Mouse (Mus musculus) liver, embryonic 16.5 days (tissue): ENCODE data around the gene Scn10a. TPM values are rescaled to one million over a fixed set of nuclear protein-coding genes. Genes with fewer than 3 reads are reported as not detected.

ENCODE experiments used
- ATAC-seq: fragments of 200-750 bp; cut with Nextera tagmentation; 2 replicates; pipeline ENCODE4 v1.8.0; 2017; ENCODE audit warnings: low read depth, mild to moderate bottlenecking, moderate number of reproducible peaks, moderate library complexity
- H3K27ac ChIP-seq: fragments of 300-500 bp; sonication (generic); 2 replicates; pipeline ENCODE4 v1.5.1; 2014; ENCODE audit warnings: mild to moderate bottlenecking, low read length
- H3K27me3 ChIP-seq: fragments of 300-500 bp; sonication (generic); 2 replicates; pipeline ENCODE4 v1.6.1; 2014; ENCODE audit warnings: low read depth, low read length, mixed read lengths; ENCODE audit not compliant: control insufficient read depth, insufficient read depth
- H3K36me3 ChIP-seq: fragments of 300-500 bp; sonication (generic); 2 replicates; pipeline ENCODE4 v1.6.1; 2014; ENCODE audit warnings: mild to moderate bottlenecking; ENCODE audit not compliant: control insufficient read depth, insufficient read depth
- H3K4me1 ChIP-seq: fragments of 300-500 bp; sonication (generic); 2 replicates; pipeline ENCODE4 v1.6.1; 2014; ENCODE audit warnings: low read depth, low read length, mixed read lengths; ENCODE audit not compliant: control insufficient read depth
- H3K4me2 ChIP-seq: fragments of 300-500 bp; sonication (generic); 2 replicates; pipeline ENCODE4 v1.6.1; 2014; ENCODE audit warnings: low read depth, low read length, mixed read lengths
- H3K4me3 ChIP-seq: fragments of 300-500 bp; sonication (generic); 2 replicates; pipeline ENCODE4 v1.5.1; 2014; ENCODE audit warnings: low read depth, mild to moderate bottlenecking, low read length
- H3K9ac ChIP-seq: fragments of 300-500 bp; sonication (generic); 2 replicates; pipeline ENCODE4 v1.6.1; 2014; ENCODE audit warnings: low read depth, low read length
- H3K9me3 ChIP-seq: fragments of 300-500 bp; sonication (generic); replicated peaks from 2 replicates; pipeline ENCODE4 v1.6.1; 2016; ENCODE audit warnings: low read length; ENCODE audit not compliant: control insufficient read depth
- WGBS: fragments of 180-500 bp; shearing (Covaris S2); extraction: QIAGEN DNeasy Blood & Tissue Kit; methylation state at CpG from one replicate; pipeline ENCODE4 v1.1.7; 2014; ENCODE audit not compliant: insufficient replicate concordance; 5-methylcytosine and 5-hydroxymethylcytosine counted together
- polyA plus RNA-seq: library from polyadenylated mRNA; unstranded; fragments of >200 nt; fragmentation: Nextera tagmentation; extraction: Ambion mirVana; gene quantifications from 2 replicates; pipeline ENCODE4 v1.2.1, GENCODE M21; 2015

Scn10a gene
- polyA plus RNA-seq, 1 experiment from 2014 or later: 0.02 TPM

DNA sequence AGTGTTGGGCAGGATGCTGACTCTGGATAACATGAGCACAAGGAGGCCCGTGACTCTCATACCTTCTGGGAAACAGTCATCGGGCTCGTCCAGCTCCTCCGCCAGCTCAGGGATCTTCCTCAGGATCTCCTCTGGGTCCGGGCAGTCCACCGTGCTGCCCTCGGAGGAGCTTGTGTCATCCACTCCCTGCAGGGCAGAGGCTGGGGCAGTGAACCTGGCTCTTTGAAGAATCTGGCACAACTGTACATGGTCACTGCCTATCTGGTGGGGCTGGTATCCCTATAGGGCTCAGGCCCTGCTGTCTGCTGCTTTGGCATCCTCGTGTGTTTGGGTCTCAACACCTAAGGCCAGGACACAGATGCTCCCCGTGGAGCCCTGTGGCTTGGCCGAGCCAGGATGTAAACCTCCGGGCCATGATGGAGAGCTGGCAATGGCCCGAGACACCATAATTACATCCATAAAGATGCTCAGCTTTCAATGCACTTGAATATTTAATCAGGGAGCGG lies 87.7 kb downstream of the Scn10a start:
- H3K4me3 ChIP-seq: no peak overlapping the region
- H3K36me3 ChIP-seq: no peaks in the 10 kb centered on the region
- no peaks in the 10 kb centered on the region for H3K27me3 ChIP-seq
- ATAC-seq: no peak
- no peak overlapping the region for H3K27ac ChIP-seq
- no peak overlapping the region for H3K9ac ChIP-seq
- no peak overlapping the region for H3K4me2 ChIP-seq
- 70% methylated on average over 13 of the region's 13 CpGs for WGBS
- no peaks in the 10 kb centered on the region for H3K9me3 ChIP-seq
- no peaks in the 10 kb centered on the region for H3K4me1 ChIP-seq

DNA sequence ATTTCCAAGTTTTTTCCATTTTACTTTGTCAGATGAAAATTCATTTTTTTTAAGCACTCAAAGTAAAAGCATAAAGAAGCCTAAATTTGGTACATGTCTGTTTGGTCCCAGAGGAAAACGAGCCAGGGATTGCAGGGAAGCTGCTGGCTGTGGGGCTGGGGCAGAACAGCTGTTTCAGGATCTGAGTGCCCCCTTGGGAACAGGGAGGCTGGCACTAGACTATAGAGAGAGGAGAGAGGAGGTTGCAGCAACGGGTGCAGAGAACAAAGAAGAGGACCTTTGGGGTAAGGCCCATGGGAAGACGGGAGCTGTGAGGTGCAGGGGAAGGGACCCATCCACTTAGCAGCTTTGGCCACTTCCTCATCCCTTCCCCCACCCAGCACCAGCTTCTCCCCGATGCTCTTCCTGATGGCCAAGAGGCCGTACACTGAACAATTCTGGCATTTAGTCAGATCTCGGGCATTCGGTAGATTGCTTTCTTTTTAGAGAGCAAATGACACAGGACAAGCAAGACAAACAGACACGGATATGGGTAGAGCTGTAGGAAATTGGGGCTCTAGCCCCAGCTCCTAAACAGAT lies 90.3 kb downstream of the Scn10a start:
- ATAC-seq: no peak
- WGBS: 31% methylated on average over 8 of the region's 8 CpGs

DNA sequence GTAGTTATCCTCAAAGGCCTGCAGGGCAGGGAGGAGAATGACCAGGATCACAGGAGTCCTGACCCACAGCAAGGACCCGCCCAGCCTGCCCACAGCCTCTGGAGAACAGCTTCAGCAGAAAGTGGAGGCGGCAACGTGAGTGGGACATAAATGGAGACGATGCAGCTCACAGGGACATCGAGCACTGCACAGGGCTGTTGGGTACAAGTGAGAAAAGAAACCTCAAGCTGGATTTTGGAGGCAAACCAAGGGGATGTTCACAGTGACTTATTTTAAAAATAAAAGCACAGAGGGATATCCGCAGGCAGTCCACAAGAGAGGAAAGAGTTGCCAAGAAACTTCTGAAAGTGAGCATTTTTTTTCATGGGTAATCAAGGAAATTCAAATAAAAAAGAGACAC lies 91.9 kb downstream of the Scn10a start:
- H3K4me3 ChIP-seq: no peak overlapping the region
- no peak overlapping the region for H3K9ac ChIP-seq
- ATAC-seq: no peak
- H3K4me1 ChIP-seq: no peaks in the 10 kb centered on the region
- H3K9me3 ChIP-seq: no peaks in the 10 kb centered on the region
- H3K4me2 ChIP-seq: no peak overlapping the region
- H3K36me3 ChIP-seq: no peaks in the 10 kb centered on the region
- WGBS: 55% methylated on average over 6 of the region's 6 CpGs
- no peak overlapping the region for H3K27ac ChIP-seq
- H3K27me3 ChIP-seq: no peaks in the 10 kb centered on the region

More for the DNA sequence above, 90.3 kb downstream of the Scn10a start:
- H3K4me2 ChIP-seq: no peak overlapping the region
- H3K36me3 ChIP-seq: no peaks in the 10 kb centered on the region
- no peak overlapping the region for H3K4me3 ChIP-seq
- no peaks in the 10 kb centered on the region for H3K9me3 ChIP-seq
- no peak overlapping the region for H3K27ac ChIP-seq
- H3K27me3 ChIP-seq: no peaks in the 10 kb centered on the region
- H3K4me1 ChIP-seq: no peaks in the 10 kb centered on the region
- no peak overlapping the region for H3K9ac ChIP-seq

DNA sequence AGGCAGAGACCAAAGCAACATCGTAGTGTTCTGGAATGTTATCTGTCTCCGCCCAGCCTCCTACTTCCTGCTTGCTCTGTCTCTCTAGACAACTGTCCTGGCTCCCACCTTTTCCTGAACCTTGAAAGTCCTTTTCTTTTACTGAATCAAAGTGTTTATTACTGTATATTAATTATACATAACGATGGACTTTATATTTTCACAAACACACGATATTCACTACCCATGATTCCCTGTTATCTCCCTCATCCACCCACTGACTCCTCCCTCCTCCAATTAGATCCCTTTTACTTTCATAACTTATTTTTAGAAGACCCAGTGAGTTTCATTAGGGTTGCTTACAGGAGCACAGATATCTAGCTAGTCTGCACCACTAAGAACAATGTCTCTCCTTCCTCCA lies 95.0 kb downstream of the Scn10a start:
- Histone ChIP-seq H3K27ac (no peak overlapping the region), H3K9me3 (no peaks in the 10 kb centered on the region), H3K9ac (no peak overlapping the region), H3K4me2 (no peak overlapping the region), H3K27me3 (no peaks in the 10 kb centered on the region), H3K36me3 (no peaks in the 10 kb centered on the region), H3K4me1 (no peaks in the 10 kb centered on the region), H3K4me3 (no peak overlapping the region)
- WGBS: 61% methylated on average over 4 of the region's 4 CpGs
- no peak for ATAC-seq

- ATAC-seq: no peak
- Histone ChIP-seq H3K4me3 (no peak overlapping the region), H3K36me3 (no peaks in the 10 kb centered on the region), H3K9ac (no peak overlapping the region), H3K4me1 (no peaks in the 10 kb centered on the region), H3K9me3 (no peaks in the 10 kb centered on the region), H3K27ac (no peak overlapping the region), H3K27me3 (no peaks in the 10 kb centered on the region), H3K4me2 (no peak overlapping the region)
- WGBS: 58% methylated on average over 6 of the region's 6 CpGs
Observed at GRCm38 (mm10) chr9:119614798-119615197, 104.3 kb downstream of the Scn10a start.

- no peaks in the 10 kb centered on the region for H3K9me3 ChIP-seq
- ATAC-seq: no peak
- no peak overlapping the region for H3K9ac ChIP-seq
- no peak overlapping the region for H3K4me3 ChIP-seq
- 74% methylated on average over 7 of the region's 7 CpGs for WGBS
- no peaks in the 10 kb centered on the region for H3K36me3 ChIP-seq
- H3K27me3 ChIP-seq: no peaks in the 10 kb centered on the region
- no peak overlapping the region for H3K4me2 ChIP-seq
- no peak overlapping the region for H3K27ac ChIP-seq
- H3K4me1 ChIP-seq: no peaks in the 10 kb centered on the region
Observed at GRCm38 (mm10) chr9:119610563-119611166, 108.5 kb downstream of the Scn10a start.

DNA sequence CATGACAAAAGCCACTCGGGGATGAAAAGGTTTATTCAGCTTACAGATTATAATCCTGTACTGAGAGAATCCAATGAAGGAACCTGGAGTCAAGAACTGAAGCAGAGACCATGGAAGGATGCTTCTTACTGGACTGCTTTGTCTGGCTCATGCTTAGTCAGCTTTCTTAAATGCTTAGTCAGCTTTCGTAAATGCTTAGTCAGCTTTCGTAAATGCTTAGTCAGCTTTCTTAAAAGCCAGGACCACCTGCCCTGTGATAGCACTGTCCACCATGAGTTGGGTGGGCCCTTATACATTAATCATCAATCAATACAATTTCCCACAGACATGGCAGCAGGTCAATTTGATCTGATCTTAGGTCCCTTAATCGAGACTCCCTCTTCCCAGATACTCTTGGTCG lies 112.2 kb downstream of the Scn10a start:
- ATAC-seq: no peak
- H3K27me3 ChIP-seq: no peaks in the 10 kb centered on the region
- H3K9ac ChIP-seq: no peak overlapping the region
- H3K36me3 ChIP-seq: no peaks in the 10 kb centered on the region
- H3K4me1 ChIP-seq: no peaks in the 10 kb centered on the region
- H3K4me3 ChIP-seq: no peak overlapping the region
- H3K4me2 ChIP-seq: no peak overlapping the region
- WGBS: 76% methylated on average over 5 of the region's 5 CpGs
- no peaks in the 10 kb centered on the region for H3K9me3 ChIP-seq
- no peak overlapping the region for H3K27ac ChIP-seq

GRCm38 (mm10) chr9:119604607-119605006 lies 114.5 kb downstream of the Scn10a start:
- Histone ChIP-seq H3K4me1 (no peaks in the 10 kb centered on the region), H3K4me2 (no peak overlapping the region), H3K9me3 (no peaks in the 10 kb centered on the region), H3K36me3 (no peaks in the 10 kb centered on the region), H3K27ac (no peak overlapping the region), H3K9ac (no peak overlapping the region), H3K27me3 (no peaks in the 10 kb centered on the region), H3K4me3 (no peak overlapping the region)
- no peak for ATAC-seq
- 58% methylated on average over 8 of the region's 8 CpGs for WGBS

DNA sequence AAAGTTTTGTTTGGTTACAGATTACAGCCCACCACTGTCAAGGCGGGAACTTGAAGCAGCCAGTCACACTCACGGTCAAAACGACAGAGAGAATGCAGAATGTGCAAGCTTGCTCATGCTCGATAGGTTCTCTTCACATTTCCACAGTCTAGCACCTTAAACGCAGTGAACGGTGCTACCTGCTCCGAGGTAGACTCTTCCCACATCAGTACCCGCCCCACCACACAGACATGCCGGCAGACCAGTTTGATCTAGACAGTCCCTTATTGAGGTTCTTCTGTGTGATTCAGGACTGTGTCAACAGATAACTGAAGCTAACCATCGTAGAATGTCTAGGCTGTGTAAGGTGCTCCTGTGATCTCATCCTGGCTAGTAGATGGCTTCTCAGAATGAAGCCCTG lies 120.6 kb downstream of the Scn10a start:
- H3K4me1 ChIP-seq: no peaks in the 10 kb centered on the region
- no peak overlapping the region for H3K4me2 ChIP-seq
- H3K9me3 ChIP-seq: no peaks in the 10 kb centered on the region

More for the DNA sequence above, 120.6 kb downstream of the Scn10a start:
- Histone ChIP-seq H3K27ac (no peak overlapping the region), H3K36me3 (no peaks in the 10 kb centered on the region), H3K9ac (no peak overlapping the region), H3K4me3 (no peak overlapping the region), H3K27me3 (no peaks in the 10 kb centered on the region)
- WGBS: 69% methylated on average over 10 of the region's 10 CpGs
- ATAC-seq: no peak
